Mouse (Mus musculus) brain, adult 10 weeks (tissue): ENCODE results near the gene Serinc1. TPM values are rescaled to one million over a fixed set of nuclear protein-coding genes. Genes with fewer than 3 reads are reported as not detected.

ENCODE experiments used
- polyA plus RNA-seq: library from polyadenylated mRNA; stranded (reverse); fragments of 350-450 nt; fragmentation: Illumina TruSeq; extraction: RNeasy Lipid Tissue Mini Kit (QIAGEN cat#74804); gene quantifications from one replicate; pipeline ENCODE4 v1.2.3, GENCODE M21; 2015; ENCODE audit warnings: low read depth, low replicate concordance

The Serinc1 gene
- 1,028 TPM for polyA plus RNA-seq

GRCm38 (mm10) chr10:57532218-57533101, at the start of gene Serinc1:
TSS of gene Serinc1 (minus strand) at chr10:57532530.

GRCm38 (mm10) chr10:57485908-57486541, 46.3 kb downstream of the Serinc1 start, which contains the start of gene Hsf2:
TSS of gene Hsf2 (plus strand) at chr10:57486385.

Other genes starting within 250 kb of the Serinc1 start
- 29.7 TPM for gene Hsf2, start 46.1 kb downstream of the Serinc1 start, polyA plus RNA-seq
- 14.6 TPM for gene Pkib, start 99.5 kb upstream of the Serinc1 start, polyA plus RNA-seq